Mouse (Mus musculus): ENCODE results near the gene Cish. TPM values are rescaled to one million over a fixed set of nuclear protein-coding genes. Genes with fewer than 3 reads are reported as not detected.

Gene Cish
- total RNA-seq, 1 experiment from 2014 or later: 0.58 TPM

- ATAC-seq (ENCODE audit: extremely low read depth, insufficient number of reproducible peaks, low FRiP score, poor library complexity, severe bottlenecking): no peak
Observed at GRCm38 (mm10) chr9:107336386-107336785, 40.6 kb downstream of the Cish start.

DNA sequence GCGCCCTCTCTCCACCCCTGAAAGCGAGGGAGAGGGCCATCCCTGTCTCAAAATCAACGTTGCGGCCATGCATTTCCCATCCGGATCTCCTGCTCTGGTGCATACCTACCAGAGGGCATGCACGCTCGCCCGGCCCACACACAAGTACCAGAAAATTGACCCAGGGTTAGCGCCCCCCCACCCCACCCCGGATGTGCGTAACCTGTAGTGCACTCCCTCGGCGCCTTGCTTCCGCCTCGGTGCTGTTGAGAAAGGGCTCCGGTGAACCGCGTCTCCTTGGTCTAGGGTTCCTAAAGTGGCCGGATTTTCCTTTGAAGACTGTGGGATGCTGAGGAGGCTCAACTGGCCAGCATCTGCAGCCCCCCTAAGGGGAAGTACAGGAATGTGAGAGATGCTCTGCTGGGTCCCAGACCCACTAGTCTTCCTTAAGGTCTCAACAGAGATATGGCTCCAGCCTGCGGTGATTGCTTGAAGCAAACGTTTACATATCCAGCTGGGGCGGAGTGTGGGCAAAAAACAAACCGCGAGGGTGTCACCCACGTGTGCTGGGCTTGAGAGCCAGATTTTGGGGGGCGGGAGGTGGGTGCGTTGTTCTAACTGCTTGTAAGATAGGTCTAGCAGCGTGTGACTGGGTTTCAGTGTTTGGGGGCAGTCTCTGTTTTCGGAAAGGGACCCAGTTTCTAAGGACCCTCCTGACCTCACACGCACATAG, 42.5 kb downstream of the Cish start, which contains the start of gene Hemk1:
TSS of gene Hemk1 (minus strand) at position 179 of the 712 bp plus-strand sequence.
- ATAC-seq (ENCODE audit: extremely low read depth, insufficient number of reproducible peaks, low FRiP score, poor library complexity, severe bottlenecking): peak; percentile 81

DNA sequence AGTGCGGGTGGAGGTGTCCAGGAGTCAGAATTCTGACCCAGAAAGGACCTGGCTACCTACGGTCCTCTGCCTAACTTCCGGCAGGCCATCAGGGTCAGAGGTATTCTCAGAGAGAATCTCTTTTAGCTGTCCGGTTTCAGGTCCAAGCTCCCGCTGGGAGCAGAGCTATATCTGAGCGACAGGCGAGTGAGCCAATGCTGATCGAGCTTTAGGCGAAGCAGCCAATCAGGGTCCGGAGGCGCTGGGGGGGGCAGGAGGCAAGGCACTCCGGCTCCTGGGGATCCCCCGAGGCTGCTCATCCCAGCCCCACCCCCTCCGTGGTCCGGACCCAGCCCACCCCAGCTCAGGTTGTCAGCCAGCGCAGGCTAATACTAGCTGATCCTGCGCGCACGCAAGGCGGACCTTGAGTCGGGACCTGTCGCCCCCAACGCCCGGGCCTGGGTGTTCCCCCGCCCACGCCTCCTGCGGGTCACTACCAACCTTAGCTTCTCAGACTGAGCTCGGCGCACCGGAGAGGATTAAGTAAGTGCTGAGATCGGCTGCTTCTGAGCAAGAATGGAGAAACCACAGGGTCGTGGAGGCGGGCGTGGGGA, 44.5 kb downstream of the Cish start, which contains the start of gene 6430571L13Rik:
TSS of gene 6430571L13Rik (plus strand) at position 336 of the 593 bp plus-strand sequence.
- peak; percentile 62 for ATAC-seq (ENCODE audit: extremely low read depth, insufficient number of reproducible peaks, low FRiP score, poor library complexity, severe bottlenecking)

- ATAC-seq (ENCODE audit: extremely low read depth, insufficient number of reproducible peaks, low FRiP score, poor library complexity, severe bottlenecking): no peak
Observed at GRCm38 (mm10) chr9:107340911-107341645, 45.3 kb downstream of the Cish start.

DNA sequence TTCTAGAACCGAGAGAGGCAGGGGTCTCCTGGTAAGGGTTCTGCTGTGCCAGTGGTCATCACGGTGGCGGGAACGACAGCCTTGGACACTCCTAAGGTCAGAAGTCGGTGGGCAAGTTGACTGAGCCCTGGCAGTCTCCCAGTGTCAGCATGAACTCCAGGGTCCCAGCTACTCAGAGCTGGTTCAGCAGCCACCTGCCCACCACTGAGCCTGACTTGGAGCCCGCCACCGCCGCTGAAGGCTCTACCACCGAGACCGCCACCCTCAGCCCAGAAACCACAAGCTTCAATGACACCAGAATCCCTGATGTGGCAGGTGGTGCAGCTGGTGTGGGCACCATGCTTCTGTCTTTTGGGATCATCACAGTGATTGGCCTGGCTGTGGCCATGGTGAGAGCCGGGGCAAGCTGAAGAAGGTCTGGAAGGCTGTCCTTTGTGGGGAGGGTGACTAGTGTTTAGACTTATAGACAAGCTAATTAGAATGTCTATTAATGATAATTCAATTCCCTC, 46.4 kb downstream of the Cish start:
- no peak for ATAC-seq (ENCODE audit: extremely low read depth, insufficient number of reproducible peaks, low FRiP score, poor library complexity, severe bottlenecking)

DNA sequence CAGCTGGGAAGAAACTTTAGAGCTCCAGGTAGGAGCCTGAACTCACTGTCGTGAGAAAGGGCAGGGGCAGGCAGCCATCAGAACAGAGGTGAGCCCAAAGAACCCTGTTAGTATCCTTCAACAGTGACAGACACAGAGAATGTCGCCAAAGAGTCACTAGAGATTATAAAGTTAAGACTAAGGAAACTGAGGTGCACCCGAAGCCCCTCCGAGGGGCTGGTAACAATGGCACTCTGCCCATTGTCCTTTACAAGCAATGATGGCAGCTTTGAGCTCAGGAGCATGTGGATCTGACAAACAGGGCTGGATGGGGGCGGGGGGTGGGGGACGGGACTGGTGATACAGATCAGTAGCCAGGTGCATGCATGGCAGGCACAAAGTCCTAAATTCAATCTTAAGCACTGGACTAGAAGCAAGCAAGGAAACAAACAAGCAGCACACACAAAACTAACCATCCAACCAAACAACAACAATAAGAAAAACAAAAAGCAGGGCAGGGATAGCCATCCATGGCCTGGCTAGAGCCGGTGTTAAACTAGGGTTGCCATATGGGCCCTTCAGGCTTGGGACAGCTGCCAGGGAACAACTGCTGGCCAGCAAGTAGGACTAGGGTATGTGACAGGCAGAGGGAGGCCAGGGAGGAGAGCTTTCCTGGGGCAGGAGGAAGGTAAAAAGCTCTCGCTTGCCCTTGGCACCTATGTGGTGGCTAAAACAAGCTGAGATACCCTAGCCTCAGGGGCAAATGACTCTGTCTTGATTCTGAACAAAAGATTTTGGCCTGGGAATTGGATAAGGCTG, 47.5 kb downstream of the Cish start:
- no peak for ATAC-seq (ENCODE audit: extremely low read depth, insufficient number of reproducible peaks, low FRiP score, poor library complexity, severe bottlenecking)

DNA sequence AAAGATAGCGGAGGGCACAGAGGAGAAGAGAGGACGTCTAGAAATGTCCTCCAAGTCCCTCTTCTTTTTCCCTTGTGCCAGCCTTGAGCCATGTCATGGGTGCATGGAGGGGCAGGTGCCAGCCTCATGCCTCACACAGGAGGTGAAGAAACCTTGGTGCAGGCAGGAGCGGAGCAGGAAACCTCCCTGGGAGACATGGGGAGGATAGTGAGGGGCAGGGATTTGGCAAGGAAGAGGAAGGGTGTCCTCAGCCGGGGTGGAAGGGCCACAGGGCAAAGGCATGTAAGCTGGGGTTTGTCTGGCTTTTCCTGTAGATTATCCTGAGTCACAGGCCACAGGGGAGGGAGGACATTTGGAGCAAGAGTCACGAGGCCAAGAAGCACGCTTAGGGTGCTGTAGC, 48.2 kb downstream of the Cish start:
- ATAC-seq (ENCODE audit: extremely low read depth, insufficient number of reproducible peaks, low FRiP score, poor library complexity, severe bottlenecking): no peak

DNA sequence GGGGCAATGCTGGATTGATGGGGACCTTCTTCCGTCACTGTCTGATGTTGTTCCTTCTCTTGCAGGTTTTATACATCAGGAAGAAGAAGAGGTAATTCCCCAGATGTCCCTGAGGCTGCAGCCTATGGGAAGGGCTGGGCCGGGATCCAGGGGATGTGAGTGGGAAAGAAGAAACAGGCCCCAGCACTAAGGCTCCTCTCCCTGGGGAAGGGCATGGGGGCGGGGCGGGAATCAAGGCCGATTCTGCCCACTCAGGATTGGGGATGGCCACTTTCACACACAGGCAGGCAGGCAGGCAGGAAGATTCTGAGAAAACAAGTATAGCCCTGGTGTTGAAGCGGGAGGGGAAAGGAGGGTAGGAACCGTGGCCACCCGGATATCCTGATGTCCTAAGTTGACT, 50.3 kb downstream of the Cish start:
- ATAC-seq (ENCODE audit: extremely low read depth, insufficient number of reproducible peaks, low FRiP score, poor library complexity, severe bottlenecking): no peak

DNA sequence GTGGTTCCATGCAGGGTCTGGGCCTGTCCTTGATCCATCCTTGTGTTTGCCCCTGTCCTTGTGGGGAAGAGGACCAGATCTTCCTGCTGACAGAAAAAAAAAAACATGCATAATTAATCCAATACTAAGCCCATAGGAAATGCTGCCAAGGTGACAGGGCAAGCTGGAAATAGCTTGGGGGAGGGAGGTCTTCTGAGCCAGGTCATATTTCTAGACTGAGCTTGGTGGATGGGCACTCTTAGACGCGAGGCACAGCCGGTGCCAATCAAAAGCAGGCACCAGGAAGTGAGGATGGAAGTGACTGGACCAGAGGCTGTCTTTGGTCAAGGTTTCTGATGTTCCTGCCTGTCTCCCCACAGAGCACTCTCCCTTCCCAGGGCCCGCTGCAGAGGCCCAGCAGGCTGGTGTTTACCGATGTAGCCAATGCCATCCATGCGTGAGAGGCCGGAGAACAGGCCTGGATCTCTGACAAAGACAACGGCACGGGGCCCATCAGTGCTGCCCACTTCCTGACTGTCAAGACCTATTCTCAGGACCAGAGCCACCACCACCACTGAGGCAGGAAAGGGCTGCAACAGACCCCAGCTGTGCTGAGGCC, 51.9 kb downstream of the Cish start:
- no peak for ATAC-seq (ENCODE audit: extremely low read depth, insufficient number of reproducible peaks, low FRiP score, poor library complexity, severe bottlenecking)

GRCm38 (mm10) chr9:107349321-107349720, 53.5 kb downstream of the Cish start:
- no peak for ATAC-seq (ENCODE audit: extremely low read depth, insufficient number of reproducible peaks, low FRiP score, poor library complexity, severe bottlenecking)

Other genes starting within 250 kb of the Cish start
- gene Dock3, start 64.1 kb upstream of the Cish start, total RNA-seq (2017): not detected in 2 replicates
- 41.0 and 43.6 TPM in 2 replicates for gene Mapkapk3, start 6.1 kb upstream of the Cish start, total RNA-seq (2017)
- gene Hemk1, start 42.3 kb downstream of the Cish start, total RNA-seq (2017): 9.7 and 12.6 TPM in 2 replicates
- 0.12 TPM in 1 of 2 replicates, not detected in the other for gene 6430571L13Rik, start 44.6 kb downstream of the Cish start, total RNA-seq (2017)
- 0.49 and 0.58 TPM in 2 replicates for gene Cacna2d2, start 103.6 kb downstream of the Cish start, total RNA-seq (2017)
- 18.6 and 20.4 TPM in 2 replicates for gene Tmem115, start 237.9 kb downstream of the Cish start, total RNA-seq (2017)
- 9.2 and 11.7 TPM in 2 replicates for gene Cyb561d2, start 246.2 kb downstream of the Cish start, total RNA-seq (2017)
- 29.4 and 36.7 TPM in 2 replicates for gene Nprl2, start 246.2 kb downstream of the Cish start, total RNA-seq (2017)